Mouse (Mus musculus) liver, postnatal 0 days (tissue): ENCODE results near the gene Wtap.
"Not testable (repeated sequence)": the region's sequence is repeated elsewhere in the genome, so short reads cannot be mapped to it uniquely, and the experiment has no call there.

Source experiments
- CTCF ChIP-seq: sonication (generic); IDR thresholded peaks from 2 replicates; pipeline ENCODE4 v1.5.1; 2016; ENCODE audit warnings: antibody characterized with exemption, low read depth
- EP300 ChIP-seq: IDR thresholded peaks from 2 replicates; pipeline ENCODE4 v1.6.1; 2016; ENCODE audit warnings: antibody characterized with exemption, low read depth, mild to moderate bottlenecking

DNA sequence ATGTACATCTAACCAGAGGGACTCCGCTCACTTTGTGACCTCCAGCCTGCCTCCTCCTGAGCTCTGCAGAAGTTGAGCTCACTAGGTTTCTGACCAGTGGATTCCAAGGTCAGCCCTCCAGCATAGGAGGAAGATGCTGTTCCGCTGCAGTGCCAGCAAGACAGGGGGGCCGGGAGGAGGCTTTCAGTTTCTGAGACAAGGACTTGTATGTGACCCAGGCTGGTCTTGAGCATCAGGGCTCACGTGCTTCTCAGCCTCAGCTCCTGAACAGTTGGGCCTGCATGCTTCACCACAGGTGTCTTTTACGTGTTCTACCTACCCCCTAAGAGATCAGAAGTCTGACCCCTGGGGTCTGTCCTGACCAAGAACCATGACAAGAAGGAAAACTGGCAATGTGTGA, 62.4 kb downstream of the Wtap start:
- TF ChIP-seq EP300, CTCF: not testable (repeated sequence)
